Mouse (Mus musculus) mammary gland, adult 2 months (tissue): ENCODE data around the gene H2-Q4. TPM values are rescaled to one million over a fixed set of nuclear protein-coding genes. Genes with fewer than 3 reads are reported as not detected.

Source experiments
- polyA plus RNA-seq: library from polyadenylated mRNA; depleted of rRNA; stranded (reverse); fragments of >200 nt; gene quantifications from 2 replicates; pipeline ENCODE4 v1.2.3, GENCODE M21; 2012; ENCODE audit warnings: low replicate concordance; rRNA removed

The H2-Q4 gene
- polyA plus RNA-seq, result 138 and 275 TPM in 2 replicates

DNA sequence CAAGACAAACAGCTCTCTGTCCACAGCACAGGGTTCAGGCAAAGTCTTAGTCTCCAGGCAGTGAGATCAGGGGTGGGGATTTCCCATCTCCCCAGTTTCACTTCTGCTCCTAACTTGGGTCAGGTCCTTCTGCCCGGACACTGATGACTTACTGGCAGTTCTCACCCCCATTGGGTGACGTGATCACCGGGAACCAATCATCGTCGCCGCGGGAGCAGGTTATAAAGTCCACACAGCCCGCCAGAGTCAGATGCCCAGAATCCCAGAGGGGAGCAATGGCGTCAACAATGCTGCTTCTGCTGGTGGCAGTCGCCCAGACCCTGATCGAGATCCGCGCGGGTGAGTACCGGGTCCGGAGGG is at the start of gene H2-Q4:
H2-Q4 (plus strand) TSS at position 249 of the 360 bp plus-strand sequence.

DNA sequence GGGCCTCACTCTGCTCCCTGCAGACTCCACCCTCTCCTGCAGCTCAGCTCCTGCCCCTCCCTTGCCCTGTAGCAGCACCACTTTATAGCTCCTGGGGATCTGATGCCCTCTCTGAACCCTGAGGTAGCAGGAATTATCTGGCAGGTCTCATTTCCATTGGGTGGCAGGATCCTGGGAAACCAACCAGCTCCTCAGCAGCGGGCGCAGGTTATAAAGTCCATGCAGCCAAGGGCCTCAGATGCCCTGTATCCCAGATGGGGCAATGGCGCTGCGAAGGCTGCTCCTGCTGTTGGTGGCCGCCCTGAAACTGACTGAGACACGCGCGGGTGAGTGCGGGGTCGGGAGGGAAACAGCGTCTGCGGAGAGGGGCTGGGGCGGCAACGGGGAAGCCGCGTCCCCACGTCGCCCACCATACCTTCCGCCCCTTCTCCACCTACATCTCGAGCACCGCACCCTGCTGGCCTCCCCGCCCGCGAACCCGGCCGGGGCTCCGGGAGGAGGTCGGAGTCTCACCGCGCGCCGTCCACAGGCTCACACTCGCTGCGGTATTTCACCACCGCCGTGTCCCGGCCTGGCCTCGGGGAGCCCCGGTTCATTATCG is 37.2 kb upstream of the H2-Q4 start, which contains the start of gene H2-Q2:
H2-Q2 (plus strand) TSS at position 172 of the 601 bp plus-strand sequence.

GRCm38 (mm10) chr17:35424624-35425416 is 45.4 kb downstream of the H2-Q4 start, which contains the start of gene H2-Q6:
H2-Q6 (plus strand) TSS chr17:35424850.

Other genes with a start within 250 kb of the H2-Q4 start
- gene Apom, start 247.6 kb upstream of the H2-Q4 start, polyA plus RNA-seq, result 0.16 and 0.93 TPM in 2 replicates
- gene Bag6, start 244.4 kb upstream of the H2-Q4 start, polyA plus RNA-seq, result 203 and 278 TPM in 2 replicates
- 344 and 571 TPM in 2 replicates for gene Prrc2a, start 214.7 kb upstream of the H2-Q4 start, polyA plus RNA-seq
- 2.8 and 5.7 TPM in 2 replicates for gene Aif1, start 203.5 kb upstream of the H2-Q4 start, polyA plus RNA-seq
- 48.2 and 60.4 TPM in 2 replicates for gene Lst1, start 191.2 kb upstream of the H2-Q4 start, polyA plus RNA-seq
- 118 and 400 TPM in 2 replicates for gene Ltb, start 185.2 kb upstream of the H2-Q4 start, polyA plus RNA-seq
- gene Tnf, start 177.6 kb upstream of the H2-Q4 start, polyA plus RNA-seq, result 7.1 and 9.9 TPM in 2 replicates
- gene Lta, start 174.3 kb upstream of the H2-Q4 start, polyA plus RNA-seq, result 12.2 and 19.0 TPM in 2 replicates
- gene Gm16181, start 158.8 kb upstream of the H2-Q4 start, polyA plus RNA-seq, result 0.80 and 4.0 TPM in 2 replicates
- gene Atp6v1g2, start 146.0 kb upstream of the H2-Q4 start, polyA plus RNA-seq, result 6.5 and 11.8 TPM in 2 replicates
- gene Nfkbil1, start 143.8 kb upstream of the H2-Q4 start, polyA plus RNA-seq, result 10.2 and 38.6 TPM in 2 replicates
- 265 and 272 TPM in 2 replicates for gene Ddx39b, start 137.9 kb upstream of the H2-Q4 start, polyA plus RNA-seq
- gene H2-D1, start 116.9 kb upstream of the H2-Q4 start, polyA plus RNA-seq, result 1,785 and 2,234 TPM in 2 replicates
- gene H2-Q1, start 59.2 kb upstream of the H2-Q4 start, polyA plus RNA-seq, result 0.06 and 0.08 TPM in 2 replicates
- 2.9 and 3.9 TPM in 2 replicates for gene H2-Q2, start 37.4 kb upstream of the H2-Q4 start, polyA plus RNA-seq
- gene H2-Q6, start 45.2 kb downstream of the H2-Q4 start, polyA plus RNA-seq, result 123 and 169 TPM in 2 replicates
- 529 and 618 TPM in 2 replicates for gene H2-Q7, start 59.5 kb downstream of the H2-Q4 start, polyA plus RNA-seq
- gene H2-Q10, start 90.5 kb downstream of the H2-Q4 start, polyA plus RNA-seq, result 195 and 217 TPM in 2 replicates
- gene Pou5f1, start 126.4 kb downstream of the H2-Q4 start, polyA plus RNA-seq, result not detected in 2 replicates
- gene Tcf19, start 137.2 kb downstream of the H2-Q4 start, polyA plus RNA-seq, result 9.0 and 13.1 TPM in 2 replicates
- gene Cchcr1, start 137.5 kb downstream of the H2-Q4 start, polyA plus RNA-seq, result 5.8 and 6.5 TPM in 2 replicates
- gene Psors1c2, start 153.6 kb downstream of the H2-Q4 start, polyA plus RNA-seq, result 0.79 TPM in 1 of 2 replicates, not detected in the other
- 63.9 and 77.7 TPM in 2 replicates for gene Cdsn, start 172.5 kb downstream of the H2-Q4 start, polyA plus RNA-seq
- not detected in 2 replicates for gene 2300002M23Rik, start 187.8 kb downstream of the H2-Q4 start, polyA plus RNA-seq
- gene Sfta2, start 221.9 kb downstream of the H2-Q4 start, polyA plus RNA-seq, result not detected in 2 replicates
- not detected in 2 replicates for gene Gm9573, start 247.0 kb downstream of the H2-Q4 start, polyA plus RNA-seq